Mouse (Mus musculus): ENCODE results near the gene Mrpl54. TPM values are rescaled to one million over a fixed set of nuclear protein-coding genes. Genes with fewer than 3 reads are reported as not detected.

Mrpl54 gene
- polyA plus RNA-seq, 1 experiment: 103 TPM

- no peak for DNase-seq (ENCODE audit: low spot score)
Observed at GRCm38 (mm10) chr10:81261025-81261424, 5.7 kb downstream of the Mrpl54 start.

GRCm38 (mm10) chr10:81259225-81259884 lies 7.4 kb downstream of the Mrpl54 start:
- DNase-seq (ENCODE audit: low spot score): no peak

GRCm38 (mm10) chr10:81257158-81258039 lies 9.3 kb downstream of the Mrpl54 start:
- no peak for DNase-seq (ENCODE audit: low spot score)

GRCm38 (mm10) chr10:81254886-81255285 lies 11.8 kb downstream of the Mrpl54 start:
- DNase-seq (ENCODE audit: low spot score): no peak

- DNase-seq (ENCODE audit: low spot score): no peak
Observed at GRCm38 (mm10) chr10:81252424-81253419, 14.0 kb downstream of the Mrpl54 start, which contains the start of gene Matk. Gene Matk (plus strand): TSS chr10:81252935.

GRCm38 (mm10) chr10:81249442-81249841 lies 17.3 kb downstream of the Mrpl54 start:
- DNase-seq (ENCODE audit: low spot score): no peak

GRCm38 (mm10) chr10:81247804-81248203 lies 18.9 kb downstream of the Mrpl54 start:
- DNase-seq (ENCODE audit: low spot score): no peak

- no peak for DNase-seq (ENCODE audit: low spot score)
Observed at GRCm38 (mm10) chr10:81245166-81245565, 21.6 kb downstream of the Mrpl54 start.

GRCm38 (mm10) chr10:81244595-81244994 lies 22.1 kb downstream of the Mrpl54 start:
- peak; percentile 70 for DNase-seq (ENCODE audit: low spot score)

GRCm38 (mm10) chr10:81244146-81244545 lies 22.6 kb downstream of the Mrpl54 start:
- DNase-seq (ENCODE audit: low spot score): no peak

GRCm38 (mm10) chr10:81242021-81242420 lies 24.7 kb downstream of the Mrpl54 start:
- DNase-seq (ENCODE audit: low spot score): no peak

GRCm38 (mm10) chr10:81240876-81241275 lies 25.9 kb downstream of the Mrpl54 start:
- DNase-seq (ENCODE audit: low spot score): no peak

GRCm38 (mm10) chr10:81238618-81239017 lies 28.1 kb downstream of the Mrpl54 start:
- no peak for DNase-seq (ENCODE audit: low spot score)

- DNase-seq (ENCODE audit: low spot score): no peak
Observed at GRCm38 (mm10) chr10:81236471-81237268, 30.1 kb downstream of the Mrpl54 start.

- no peak for DNase-seq (ENCODE audit: low spot score)
Observed at GRCm38 (mm10) chr10:81234206-81234605, 32.5 kb downstream of the Mrpl54 start.

- DNase-seq (ENCODE audit: low spot score): no peak
Observed at GRCm38 (mm10) chr10:81233226-81233585, 33.5 kb downstream of the Mrpl54 start.

- DNase-seq (ENCODE audit: low spot score): peak; percentile 79
Observed at GRCm38 (mm10) chr10:81232580-81233225, 34.0 kb downstream of the Mrpl54 start, which contains the start of gene Zfr2. Gene Zfr2 (plus strand): TSS chr10:81233155.

GRCm38 (mm10) chr10:81231436-81231835 lies 35.3 kb downstream of the Mrpl54 start:
- DNase-seq (ENCODE audit: low spot score): no peak

GRCm38 (mm10) chr10:81230438-81231332 lies 36.0 kb downstream of the Mrpl54 start, which contains the start of gene Atcay:
Gene Atcay (minus strand): TSS chr10:81230833.
- DNase-seq (ENCODE audit: low spot score): no peak
